Mouse (Mus musculus) E14TG2a.4 (cell line): ENCODE data around the gene Rlf.
A peak's percentile ranks its signal among the peaks of the same experiment; 100 is the strongest.
"Not testable (repeated sequence)": the region's sequence is repeated elsewhere in the genome, so short reads cannot be mapped to it uniquely, and the experiment has no call there.

Experiments used
- H3K27me3 ChIP-seq: 2 replicates; pipeline ENCODE4 v1.6.1; 2014; ENCODE audit warnings: low read length, control low read depth; ENCODE audit not compliant: insufficient read depth
- H3K36me3 ChIP-seq: 2 replicates; pipeline ENCODE4 v1.6.1; 2014; ENCODE audit warnings: low read length, control low read depth; ENCODE audit not compliant: insufficient read depth
- H3K4me1 ChIP-seq: replicated peaks from 2 replicates; pipeline ENCODE4 v1.6.1; 2014; ENCODE audit warnings: low read depth, low read length, control low read depth
- H3K4me3 ChIP-seq: replicated peaks from 2 replicates; pipeline ENCODE4 v1.5.1; 2014; ENCODE audit warnings: mild to moderate bottlenecking, low read length
- H3K9me3 ChIP-seq: 2 replicates; pipeline ENCODE4 v1.6.1; 2014; ENCODE audit warnings: low read length, control low read depth
- CTCF ChIP-seq: conservative IDR thresholded peaks from 2 replicates; pipeline ENCODE4 v1.5.1; 2014; ENCODE audit warnings: low read length
- NANOG ChIP-seq: IDR thresholded peaks from 2 replicates; pipeline ENCODE4 v1.6.1; 2014; ENCODE audit warnings: borderline replicate concordance, low read length, mixed read lengths
- POU5F1 ChIP-seq: IDR thresholded peaks from 2 replicates; pipeline ENCODE4 v1.6.1; 2014; ENCODE audit warnings: low read length, borderline replicate concordance

The Rlf gene

DNA sequence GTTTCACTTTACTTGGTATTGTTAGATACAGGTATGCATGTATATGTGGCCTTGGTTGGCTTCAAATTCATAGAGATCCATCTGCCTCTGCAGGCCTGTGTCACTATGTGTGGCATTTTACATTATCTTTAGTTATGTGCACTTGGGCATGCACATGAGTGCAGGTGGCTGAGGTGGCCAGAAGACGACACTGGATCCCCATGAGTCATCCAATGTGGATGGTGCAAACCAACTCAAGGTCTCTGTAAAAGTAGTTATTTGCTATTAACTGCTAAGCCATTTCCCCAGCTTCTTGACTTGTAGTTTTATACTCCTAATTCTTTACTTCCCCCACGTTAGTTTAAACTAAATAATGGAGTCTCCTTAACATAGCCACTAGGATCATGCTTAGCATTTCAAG, 22.6 kb downstream of the Rlf start:
- no peak for TF ChIP-seq NANOG
- TF ChIP-seq POU5F1 = no peak
- no peak for TF ChIP-seq CTCF
- Histone ChIP-seq H3K4me1 (peaks cover 39% of the 10 kb centered on the region), H3K27me3 (no peaks in the 10 kb centered on the region), H3K4me3 (no peak overlapping the region), H3K9me3 (no peaks in the 10 kb centered on the region), H3K36me3 (peaks cover 61% of the 10 kb centered on the region)

DNA sequence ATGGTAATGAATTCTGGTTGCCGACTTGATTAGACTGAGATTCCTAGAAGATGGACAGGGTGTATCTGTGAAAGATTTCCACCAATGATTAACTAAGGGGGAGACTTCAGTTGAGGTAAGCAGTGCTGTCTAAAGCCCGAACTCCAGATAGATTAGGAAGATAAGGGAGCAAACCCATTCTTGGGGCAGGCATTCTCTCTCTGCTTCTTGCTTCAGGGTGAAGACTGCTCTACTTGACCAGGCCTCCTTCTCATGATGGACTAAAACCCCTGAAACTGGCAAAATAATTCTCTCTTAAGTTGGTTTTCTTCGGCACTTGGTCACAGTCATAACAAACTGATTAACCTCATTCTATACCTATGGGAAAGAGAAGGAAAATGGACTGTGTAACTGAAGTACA, 25.5 kb downstream of the Rlf start:
- Histone ChIP-seq H3K27me3 (no peaks in the 10 kb centered on the region), H3K4me3 (no peak overlapping the region), H3K4me1 (peaks cover 10% of the 10 kb centered on the region), H3K9me3 (no peaks in the 10 kb centered on the region), H3K36me3 (peaks cover 80% of the 10 kb centered on the region)
- TF ChIP-seq NANOG (no peak), CTCF (no peak), POU5F1 (no peak)

DNA sequence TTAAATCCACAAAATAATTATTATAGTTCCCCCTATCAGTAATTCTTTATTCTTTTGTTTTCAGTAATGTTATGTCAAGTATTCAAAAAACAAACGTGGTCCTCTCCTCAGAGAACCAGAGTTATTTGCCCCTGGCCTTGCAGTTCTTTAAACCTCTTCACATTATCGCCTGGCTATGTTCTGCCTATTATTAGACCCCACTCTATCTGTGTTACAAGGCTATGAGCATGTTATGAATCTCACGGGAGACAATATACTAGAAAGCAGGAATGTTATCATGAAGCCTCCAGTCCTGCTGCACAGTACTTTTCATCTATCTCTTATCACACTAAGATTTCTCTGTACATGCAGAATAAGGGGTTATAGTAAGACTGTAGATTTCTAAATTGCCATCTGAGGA, 35.2 kb downstream of the Rlf start:
- Histone ChIP-seq H3K36me3 (peaks cover 66% of the 10 kb centered on the region), H3K4me3 (no peak overlapping the region), H3K4me1 (no peaks in the 10 kb centered on the region), H3K27me3 (no peaks in the 10 kb centered on the region), H3K9me3 (peaks cover 31% of the 10 kb centered on the region)
- TF ChIP-seq POU5F1 (no peak), CTCF (no peak)

DNA sequence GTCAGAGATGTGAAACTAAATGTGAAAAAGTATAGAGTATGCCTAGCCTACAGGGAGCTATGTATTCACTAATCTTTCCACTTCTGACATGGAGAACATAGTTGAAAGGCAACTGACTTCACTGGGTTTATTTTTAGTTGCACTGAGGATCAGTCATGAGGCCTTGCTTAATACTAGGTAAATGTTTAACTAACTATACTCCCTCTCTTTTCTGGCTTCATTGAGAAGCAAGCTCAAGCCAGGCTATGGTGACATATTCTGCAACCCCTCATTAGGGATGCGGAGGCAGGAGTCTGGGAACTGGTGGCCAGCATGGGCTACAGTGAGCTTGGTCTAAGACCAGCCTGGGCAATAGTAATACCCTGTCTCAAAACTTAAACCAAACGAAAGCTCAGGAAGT, 47.2 kb downstream of the Rlf start:
- Histone ChIP-seq H3K4me3 (no peak overlapping the region), H3K4me1 (no peaks in the 10 kb centered on the region), H3K27me3 (no peaks in the 10 kb centered on the region), H3K9me3 (peaks cover 50% of the 10 kb centered on the region), H3K36me3 (peaks cover 77% of the 10 kb centered on the region)
- TF ChIP-seq NANOG (no peak), POU5F1 (no peak), CTCF (no peak)

DNA sequence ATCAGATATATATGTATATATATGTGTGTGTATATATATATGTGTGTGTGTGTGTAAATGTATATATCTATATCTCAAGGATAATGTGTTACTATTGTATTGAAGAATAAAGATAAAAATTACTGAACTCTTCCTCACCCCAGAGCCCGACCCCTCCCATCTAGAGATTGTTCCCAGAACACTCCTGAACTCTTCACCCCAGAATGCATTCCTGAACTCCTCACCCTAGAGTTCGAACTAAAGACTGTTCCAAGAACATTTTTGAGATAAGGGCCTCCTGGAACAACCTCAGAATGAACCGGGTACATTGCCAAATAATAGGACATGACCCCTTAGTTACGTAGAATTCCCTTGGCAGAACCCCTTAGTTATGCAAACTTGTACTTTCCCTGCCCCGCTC, 48.2 kb downstream of the Rlf start:
- H3K4me1 ChIP-seq, H3K27me3 ChIP-seq, H3K4me3 ChIP-seq: not testable (repeated sequence)
- Histone ChIP-seq H3K9me3 (peaks cover 43% of the 10 kb centered on the region), H3K36me3 (peaks cover 85% of the 10 kb centered on the region)

DNA sequence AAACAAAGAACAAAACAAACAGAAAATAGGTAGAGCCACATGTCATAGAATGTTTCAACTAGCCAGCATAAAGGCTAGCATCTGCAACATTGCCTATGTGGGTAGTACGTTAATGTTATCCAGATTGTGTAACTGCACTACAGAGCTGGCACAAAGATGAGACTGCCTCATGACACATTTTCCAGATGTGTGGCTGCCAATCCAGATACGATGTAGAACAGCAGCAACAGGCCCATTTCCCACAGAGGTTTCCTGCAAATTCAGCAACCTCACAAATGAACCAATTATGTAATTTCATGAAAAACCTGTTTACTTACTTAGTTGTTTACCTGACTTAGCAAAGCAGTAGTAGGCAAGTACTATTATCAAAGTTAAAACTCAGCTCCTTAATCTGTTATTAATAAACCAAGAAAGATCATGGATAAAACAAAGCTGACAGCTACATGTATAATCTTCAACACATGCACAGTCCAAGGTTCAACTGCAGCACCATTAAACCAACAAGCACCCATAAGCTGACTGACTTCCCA, 51.3 kb downstream of the Rlf start:
- Histone ChIP-seq H3K9me3 (peaks cover 13% of the 10 kb centered on the region), H3K27me3 (no peaks in the 10 kb centered on the region), H3K4me3 (no peak overlapping the region), H3K36me3 (peaks cover 79% of the 10 kb centered on the region), H3K4me1 (peaks cover 17% of the 10 kb centered on the region)
- no peak for TF ChIP-seq CTCF
- no peak for TF ChIP-seq NANOG
- TF ChIP-seq POU5F1 = no peak

DNA sequence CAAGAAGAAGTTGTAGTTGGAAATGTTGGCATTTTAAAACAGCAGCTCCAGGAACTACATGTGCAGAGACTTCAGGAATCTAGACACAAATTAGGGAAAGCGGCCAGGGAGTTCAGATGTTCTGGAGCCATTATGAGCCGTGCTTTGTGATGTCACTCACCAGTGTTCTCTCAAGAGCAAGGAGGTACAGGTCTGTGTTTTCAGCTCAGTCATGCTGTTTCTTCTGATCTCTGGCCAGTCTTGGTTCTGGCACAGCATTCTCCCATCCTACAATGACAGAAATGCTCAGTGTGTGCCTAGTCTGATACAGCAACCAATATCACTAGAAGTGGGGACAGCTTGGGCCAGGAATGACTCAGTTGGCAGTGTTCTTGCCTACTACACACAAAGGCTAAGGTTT, 105.8 kb downstream of the Rlf start, which contains the start of gene Tmco2:
Gene Tmco2, minus strand, starts transcription at position 101 of the 400 bp plus-strand sequence.
- no peaks in the 10 kb centered on the region for H3K36me3 ChIP-seq
- no peaks in the 10 kb centered on the region for H3K9me3 ChIP-seq
- no peaks in the 10 kb centered on the region for H3K27me3 ChIP-seq
- H3K4me1 ChIP-seq = 0 out of 2 replicates have a peak, but pooled peaks cover 3% of the 10 kb centered on the region
- H3K4me3 ChIP-seq = no peak within 1 kb of the TSS
- TF ChIP-seq CTCF = no peak
- TF ChIP-seq POU5F1 = no peak
- no peak for TF ChIP-seq NANOG

DNA sequence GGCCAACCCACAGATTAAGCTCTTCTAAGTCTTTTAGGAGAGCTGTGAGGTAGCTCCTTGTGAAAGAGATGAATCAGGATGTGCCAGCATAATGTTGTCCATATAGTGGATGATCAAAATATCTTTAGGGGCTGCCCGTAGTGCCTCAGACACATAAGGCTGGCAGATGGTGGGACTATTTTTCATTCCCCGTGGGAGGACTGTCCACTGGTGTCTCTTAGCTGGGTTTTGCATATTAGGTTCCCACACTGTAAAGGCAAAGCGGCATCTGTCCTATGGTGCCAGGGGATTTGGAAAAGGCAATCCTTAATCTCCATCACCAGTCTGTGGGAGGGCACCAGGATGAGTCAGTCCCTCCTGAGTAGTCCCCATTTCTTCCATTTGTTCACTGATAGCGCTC, 111.6 kb downstream of the Rlf start:
- no peak for TF ChIP-seq POU5F1
- no peak for TF ChIP-seq CTCF
- TF ChIP-seq NANOG = no peak
- Histone ChIP-seq H3K4me1 (peaks cover 3% of the 10 kb centered on the region), H3K9me3 (peaks cover 12% of the 10 kb centered on the region; the same call in 1 of the 2 replicates), H3K36me3 (no peaks in the 10 kb centered on the region), H3K4me3 (no peak overlapping the region), H3K27me3 (no peaks in the 10 kb centered on the region)

DNA sequence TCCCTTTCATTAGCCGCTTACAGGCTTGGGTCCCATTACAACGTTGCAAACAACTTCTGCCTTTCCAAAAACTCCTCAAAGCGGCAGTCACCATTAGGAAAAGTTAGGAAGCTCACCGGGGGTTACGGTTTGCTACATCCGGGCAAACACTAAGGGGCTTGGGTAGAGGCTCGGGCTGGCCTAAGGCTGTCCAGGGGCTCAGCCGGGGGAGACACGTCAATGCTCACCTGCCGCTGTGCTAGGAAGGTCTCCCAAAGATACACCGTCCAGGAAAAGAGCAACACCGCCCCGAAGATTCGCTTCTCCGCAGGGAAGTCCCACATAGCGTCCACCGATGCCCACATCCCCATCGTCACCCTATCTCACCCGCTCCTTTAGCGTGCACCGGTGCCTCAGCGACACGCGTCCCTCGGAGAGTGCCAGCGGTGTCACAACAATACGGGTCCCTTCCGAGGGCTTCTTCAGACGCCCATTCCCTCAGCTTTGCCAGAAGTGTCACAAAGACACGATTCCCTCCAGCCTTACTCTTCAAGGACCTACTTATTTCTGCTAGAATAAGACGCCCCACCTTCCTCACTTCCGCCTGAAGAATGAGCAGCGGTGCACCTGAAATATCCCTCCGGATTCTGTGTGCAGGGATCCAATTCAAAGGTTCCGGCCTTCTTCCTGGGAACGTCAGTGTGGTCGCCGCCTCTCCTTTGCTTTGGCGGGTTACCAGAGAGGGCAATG, 117.1 kb downstream of the Rlf start, which contains the start of gene Zmpste24:
Gene Zmpste24, minus strand, starts transcription at position 592 of the 729 bp plus-strand sequence.
- Histone ChIP-seq H3K4me1 (peaks cover 13% of the 10 kb centered on the region), H3K9me3 (peaks cover 10% of the 10 kb centered on the region), H3K4me3 (peak within 1 kb of the TSS; percentile 98)

More for the DNA sequence above, 117.1 kb downstream of the Rlf start, which contains the start of gene Zmpste24:
- Histone ChIP-seq H3K36me3 (peaks cover 26% of the 10 kb centered on the region), H3K27me3 (no peaks in the 10 kb centered on the region)
- TF ChIP-seq CTCF (no peak), POU5F1 (no peak), NANOG (no peak)
